Mouse (Mus musculus) urinary bladder, postnatal 10 days (tissue): ENCODE results near the gene Agbl3.

Experiments
- DNase-seq: peaks from one replicate; pipeline ENCODE4 v3.0.0; 2022; ENCODE audit warnings: low spot score

Agbl3 gene

DNA sequence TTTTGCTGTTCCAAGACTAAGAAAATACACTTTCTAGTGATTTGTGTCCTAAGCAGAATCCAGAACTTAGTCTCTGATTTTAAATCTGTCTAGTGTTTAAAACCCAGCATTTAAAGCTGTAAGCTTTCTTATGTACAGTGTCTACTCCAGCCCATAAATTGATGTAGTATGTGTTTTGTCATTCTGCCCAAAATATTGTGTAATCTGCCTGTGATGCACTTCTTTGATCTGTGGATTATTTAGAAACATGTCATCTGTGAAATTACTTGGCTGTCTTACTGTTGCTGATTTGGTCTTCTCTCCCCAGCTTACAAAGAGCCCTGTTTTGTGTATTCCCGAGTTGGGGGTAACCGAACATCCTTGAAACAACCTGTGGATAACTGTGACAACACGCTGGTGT lies 17.7 kb downstream of the Agbl3 start:
- DNase-seq = no peak

GRCm38 (mm10) chr6:34805582-34805981 lies 25.4 kb downstream of the Agbl3 start:
- no peak for DNase-seq

GRCm38 (mm10) chr6:34810651-34811050 lies 30.4 kb downstream of the Agbl3 start:
- DNase-seq = no peak

DNA sequence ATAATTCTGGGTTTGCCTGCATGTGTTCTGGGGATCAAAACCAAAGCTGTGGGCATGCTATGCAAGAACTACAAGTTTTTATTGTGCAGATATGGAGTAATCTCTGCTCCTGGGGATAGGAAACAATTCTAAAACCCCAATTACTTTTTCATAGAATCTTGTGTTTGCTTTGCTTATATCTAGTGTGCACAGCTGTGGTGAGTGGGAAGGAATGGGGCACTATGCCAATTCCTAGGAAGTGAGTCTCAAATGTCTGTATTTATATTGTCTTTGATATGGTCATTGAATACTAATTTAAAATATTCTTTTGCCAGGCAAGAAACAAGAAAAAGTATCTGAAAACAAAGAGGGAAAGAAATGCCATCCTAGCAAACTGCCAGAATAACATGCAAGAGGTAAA lies 44.2 kb downstream of the Agbl3 start:
- no peak for DNase-seq

- DNase-seq = no peak
Measured at GRCm38 (mm10) chr6:34832352-34832751, 52.1 kb downstream of the Agbl3 start.

DNA sequence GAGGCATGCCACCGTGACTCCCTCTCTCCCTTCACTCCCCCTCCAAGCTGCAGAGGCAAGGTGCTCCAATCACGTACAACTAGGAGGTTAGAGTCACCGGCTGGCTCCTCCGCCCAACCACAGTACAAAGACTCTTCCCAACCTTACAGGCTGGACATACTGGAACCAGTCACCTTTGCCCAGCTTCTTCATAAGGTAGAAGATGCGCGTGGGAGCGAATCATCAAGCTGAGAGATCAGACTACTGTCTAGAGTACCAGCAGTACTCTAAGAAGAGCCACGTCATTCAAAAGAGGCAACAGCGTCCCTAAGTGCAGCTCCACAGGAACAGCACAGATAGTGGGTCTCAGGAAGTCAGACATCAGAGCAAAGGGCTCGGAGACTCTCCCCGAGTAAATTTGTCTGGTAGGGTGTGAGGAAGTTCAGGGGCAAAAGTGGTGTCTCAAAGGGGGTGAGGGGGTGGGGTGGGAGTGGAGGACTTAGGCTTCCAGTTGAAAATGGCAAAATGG lies 81.4 kb downstream of the Agbl3 start:
- no peak for DNase-seq

DNA sequence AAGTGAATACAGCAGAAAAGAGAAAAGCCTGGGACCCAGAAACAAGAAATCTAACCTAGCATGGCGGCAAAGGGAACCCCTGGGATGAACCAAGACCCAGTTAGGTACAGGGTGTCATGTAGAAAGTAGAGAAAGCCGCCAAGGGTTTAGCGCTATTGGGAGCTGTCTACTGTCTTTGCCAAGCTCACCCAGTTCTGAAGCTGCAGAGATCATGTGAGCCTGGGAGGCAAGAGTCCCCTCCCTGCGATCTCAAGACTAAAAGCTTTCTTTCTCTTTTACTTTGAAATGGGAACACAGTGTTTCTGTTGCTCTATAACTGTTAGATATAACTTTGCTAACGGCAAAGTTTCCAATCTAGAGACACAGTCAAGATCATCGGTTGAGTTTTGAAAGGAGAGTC lies 82.1 kb downstream of the Agbl3 start:
- DNase-seq = no peak

GRCm38 (mm10) chr6:34862791-34863403 lies 82.7 kb downstream of the Agbl3 start, which contains the start of gene Tmem140:
TSS of gene Tmem140 (plus strand) at chr6:34863146.
- DNase-seq = no peak

- no peak for DNase-seq
Measured at GRCm38 (mm10) chr6:34863786-34864514, 83.7 kb downstream of the Agbl3 start.

- no peak for DNase-seq
Measured at GRCm38 (mm10) chr6:34865213-34865612, 85.0 kb downstream of the Agbl3 start.

- no peak for DNase-seq
Measured at GRCm38 (mm10) chr6:34865711-34866593, 85.7 kb downstream of the Agbl3 start.

GRCm38 (mm10) chr6:34866786-34867185 lies 86.6 kb downstream of the Agbl3 start:
- DNase-seq = no peak

DNA sequence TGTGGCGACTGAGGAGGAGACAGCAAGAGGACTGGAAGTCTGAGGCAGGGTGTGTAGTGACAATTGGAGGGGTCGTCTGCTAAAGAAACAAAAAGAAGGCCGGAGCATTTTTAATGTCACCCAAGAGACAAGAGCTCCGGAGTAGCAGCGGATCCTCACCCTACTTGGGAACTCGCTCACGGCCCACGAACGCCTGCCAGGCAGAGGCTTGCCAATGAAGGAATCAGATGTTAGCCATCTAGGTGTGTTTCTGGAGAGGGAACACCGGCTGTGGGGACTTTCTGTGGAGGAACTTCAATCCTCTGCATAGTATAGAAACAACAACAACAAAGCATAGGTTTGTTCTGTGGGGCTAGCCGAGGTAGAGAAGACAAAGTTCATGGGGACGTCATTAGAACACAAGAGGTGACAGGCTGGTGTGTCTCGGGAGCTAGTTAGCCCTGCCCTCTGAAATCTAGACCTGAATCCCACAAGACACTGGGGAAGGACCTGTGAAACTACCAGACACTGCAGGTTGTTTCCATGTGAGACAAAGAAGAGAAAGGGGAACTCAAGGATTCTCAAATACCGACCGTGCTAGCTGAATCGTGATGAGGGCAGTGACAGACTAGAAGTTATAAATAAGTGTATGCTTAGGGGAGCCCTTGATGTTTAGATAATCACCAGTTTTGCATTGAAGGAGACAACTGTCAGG lies 87.2 kb downstream of the Agbl3 start:
- no peak for DNase-seq

DNA sequence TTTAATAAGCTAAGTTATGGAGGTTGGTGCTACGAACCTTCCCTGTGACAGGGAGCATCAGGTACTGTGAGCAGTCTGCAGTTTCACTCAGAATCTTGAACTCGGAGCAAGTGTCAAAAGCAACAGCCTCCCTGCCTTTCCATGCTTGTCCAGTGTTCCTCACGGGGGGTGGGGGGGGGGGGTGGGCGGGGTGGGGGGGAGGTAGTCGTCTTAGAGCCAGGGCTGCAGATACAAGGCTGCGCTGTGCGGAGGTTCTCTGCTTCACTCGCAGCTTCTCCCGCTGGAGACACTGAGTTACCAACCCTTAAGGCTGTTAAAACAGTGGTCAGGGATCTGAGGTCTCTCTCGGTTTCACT lies 87.7 kb downstream of the Agbl3 start:
- DNase-seq = no peak

GRCm38 (mm10) chr6:34868507-34869217 lies 88.4 kb downstream of the Agbl3 start:
- no peak for DNase-seq

DNA sequence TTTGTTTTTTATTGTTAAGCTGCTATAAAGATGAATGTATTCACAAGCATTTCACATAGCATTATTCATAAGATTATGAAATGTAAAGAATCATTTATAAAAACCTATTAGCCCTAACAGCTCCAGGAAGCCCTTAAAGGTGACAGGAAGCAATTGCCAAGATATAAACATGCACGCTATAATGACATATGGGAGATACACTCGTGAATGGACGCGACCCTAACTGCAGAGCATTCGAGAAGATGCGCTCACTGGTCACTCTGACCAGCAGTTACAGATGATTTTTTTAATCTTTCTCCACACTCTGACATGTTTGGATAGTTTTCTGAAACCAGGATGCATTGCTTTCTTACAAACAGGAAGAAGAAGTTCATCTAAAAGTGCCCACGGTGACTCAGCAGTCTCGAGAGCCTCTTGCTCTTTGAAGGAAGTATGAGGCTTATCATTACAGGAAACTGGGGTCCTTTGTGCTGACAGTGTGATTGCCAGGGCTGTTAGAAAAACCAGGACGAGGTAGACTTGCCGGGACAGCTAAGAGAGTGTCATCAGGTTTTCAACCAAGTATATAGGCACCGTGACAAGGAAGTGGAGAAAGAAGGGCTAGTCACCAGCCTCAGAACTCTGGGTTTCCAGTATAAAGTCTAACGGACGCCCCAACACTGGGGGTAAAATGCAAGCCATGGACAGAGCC lies 89.1 kb downstream of the Agbl3 start:
- no peak for DNase-seq

DNA sequence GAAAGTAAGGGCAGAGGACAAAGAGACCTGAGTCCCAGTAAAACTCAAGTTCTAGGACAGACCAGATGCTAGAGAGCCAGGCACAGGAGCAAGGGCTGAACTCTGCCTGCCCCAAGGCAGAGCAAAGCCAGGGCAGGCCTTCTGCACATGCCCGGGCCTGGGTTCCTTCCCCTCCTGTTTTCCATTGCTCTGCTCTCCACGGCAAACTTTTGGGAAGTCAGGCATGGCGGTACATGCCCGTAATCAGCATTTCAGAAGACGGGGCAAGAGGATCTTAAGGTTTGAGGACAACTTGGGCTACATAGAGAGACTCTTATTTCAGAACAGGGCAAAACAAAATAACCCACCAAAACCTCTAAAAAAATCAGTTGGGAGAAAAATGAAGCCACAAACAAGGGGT lies 89.9 kb downstream of the Agbl3 start:
- no peak for DNase-seq

GRCm38 (mm10) chr6:34870724-34871123 lies 90.5 kb downstream of the Agbl3 start:
- DNase-seq = no peak

- DNase-seq = no peak
Measured at GRCm38 (mm10) chr6:34871929-34872328, 91.7 kb downstream of the Agbl3 start.

DNA sequence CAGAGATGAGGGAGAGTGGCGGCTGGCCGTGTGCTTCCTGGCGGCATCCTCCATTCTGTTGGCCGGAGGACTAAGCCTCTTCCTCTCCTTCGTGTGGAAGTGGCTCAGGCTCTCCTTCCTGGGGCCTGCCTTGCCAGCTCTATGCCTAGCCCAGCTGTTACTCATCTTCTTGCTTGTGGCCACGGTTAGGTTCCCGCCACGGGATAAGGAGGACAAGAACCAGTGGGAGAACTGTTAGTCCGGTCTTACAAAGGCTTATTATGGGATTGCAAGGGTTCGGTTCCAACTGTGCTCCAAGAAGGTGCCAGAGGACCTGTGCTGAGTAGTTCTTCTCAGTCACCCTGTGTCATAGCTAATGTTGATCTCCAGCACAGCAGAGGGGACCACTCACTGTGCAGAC lies 92.6 kb downstream of the Agbl3 start:
- no peak for DNase-seq
